Mouse (Mus musculus): ENCODE results near the gene Tmem205. TPM values are rescaled to one million over a fixed set of nuclear protein-coding genes. Genes with fewer than 3 reads are reported as not detected.

The Tmem205 gene
- polyA plus RNA-seq, 1 experiment from 2014 or later = 49.6 TPM

DNA sequence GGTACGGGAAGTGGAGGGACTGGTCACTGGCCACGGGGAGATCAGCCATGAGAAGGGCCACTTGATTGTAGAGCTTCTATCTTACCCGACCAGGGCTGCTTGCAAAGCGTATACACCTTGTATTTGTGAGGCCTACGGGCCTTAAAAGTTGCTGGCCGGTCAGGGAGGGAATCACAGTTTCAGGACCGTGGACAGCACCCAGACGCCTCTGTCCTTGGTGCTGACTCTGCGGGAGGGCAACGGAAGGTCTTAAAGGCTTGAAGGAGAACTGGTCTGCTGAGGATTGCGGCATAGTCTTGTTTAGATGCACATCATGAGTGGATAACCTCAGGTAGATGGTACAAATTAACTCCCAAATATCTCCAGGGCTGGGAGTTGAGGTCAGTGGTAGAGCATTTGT lies 23.0 kb upstream of the Tmem205 start:
- Histone ChIP-seq H3K36me3 (ENCODE audit: control insufficient read depth, insufficient read depth, low read length) (0 out of 2 replicates have a peak, but pooled peaks cover 5% of the 10 kb centered on the region), H3K4me2 (ENCODE audit: low read depth, low read length) (no peak overlapping the region), H3K9me3 (ENCODE audit: control insufficient read depth, low read length) (no peaks in the 10 kb centered on the region), H3K27ac (ENCODE audit: low read depth, low read length) (no peak overlapping the region), H3K4me1 (ENCODE audit: control insufficient read depth, insufficient read depth, low read length) (no peaks in the 10 kb centered on the region), H3K9ac (replicated peaks; ENCODE audit: low read depth, low read length) (no peak overlapping the region), H3K4me3 (ENCODE audit: low read depth, low read length) (no peak overlapping the region), H3K27me3 (ENCODE audit: control insufficient read depth, insufficient read depth, low read length) (no peaks in the 10 kb centered on the region)
- WGBS = 23% methylated on average over 11 of the region's 11 CpGs
- ATAC-seq (ENCODE audit: low read depth) = no peak

DNA sequence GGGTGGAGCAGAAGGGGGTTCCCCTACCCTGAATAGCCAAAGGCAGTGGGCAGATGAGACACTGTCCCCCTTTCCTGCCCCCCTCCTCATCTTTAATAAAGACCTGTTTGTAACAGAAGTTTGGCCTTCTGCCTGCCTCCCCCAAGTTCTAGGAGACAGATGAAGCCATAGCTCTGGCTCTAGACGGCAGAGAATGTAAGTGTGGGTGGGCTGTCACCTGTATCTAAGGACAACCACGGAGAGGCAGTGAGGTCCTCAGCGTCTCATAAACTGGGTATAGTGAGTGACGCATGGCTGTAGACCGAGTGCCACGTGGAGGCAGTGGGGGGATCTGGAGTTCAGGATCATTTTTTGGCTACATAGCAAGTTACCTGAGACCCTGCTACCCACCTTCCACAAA lies 21.4 kb upstream of the Tmem205 start:
- Histone ChIP-seq H3K36me3 (ENCODE audit: control insufficient read depth, insufficient read depth, low read length) (0 out of 2 replicates have a peak, but pooled peaks cover 5% of the 10 kb centered on the region), H3K4me2 (ENCODE audit: low read depth, low read length) (no peak overlapping the region), H3K27me3 (ENCODE audit: control insufficient read depth, insufficient read depth, low read length) (no peaks in the 10 kb centered on the region), H3K4me1 (ENCODE audit: control insufficient read depth, insufficient read depth, low read length) (no peaks in the 10 kb centered on the region), H3K9ac (replicated peaks; ENCODE audit: low read depth, low read length) (no peak overlapping the region), H3K9me3 (ENCODE audit: control insufficient read depth, low read length) (no peaks in the 10 kb centered on the region), H3K4me3 (ENCODE audit: low read depth, low read length) (no peak overlapping the region), H3K27ac (ENCODE audit: low read depth, low read length) (no peak overlapping the region)
- ATAC-seq (ENCODE audit: low read depth) = no peak
- WGBS = 70% methylated on average over 6 of the region's 6 CpGs

DNA sequence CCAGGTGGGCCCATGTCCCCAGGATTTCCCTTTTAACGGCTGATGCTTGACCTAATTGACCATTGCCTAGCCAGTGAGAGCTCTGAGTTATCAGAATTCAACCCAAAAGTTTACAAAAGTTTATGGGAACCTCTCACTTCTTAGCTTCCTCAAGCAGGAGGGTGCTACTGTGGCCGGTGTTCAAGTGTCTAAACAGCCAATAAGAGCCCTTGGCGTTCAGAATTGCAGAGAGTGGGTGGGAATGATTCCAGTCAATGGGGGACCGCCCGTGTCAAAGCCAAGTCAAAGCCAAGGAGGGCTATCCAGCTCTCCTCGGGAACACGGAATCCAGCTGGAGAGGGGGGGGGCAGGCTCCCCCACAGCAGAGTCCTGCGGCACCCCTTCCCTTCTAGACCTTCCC lies 20.8 kb upstream of the Tmem205 start:
- 53% methylated on average over 8 of the region's 8 CpGs for WGBS

DNA sequence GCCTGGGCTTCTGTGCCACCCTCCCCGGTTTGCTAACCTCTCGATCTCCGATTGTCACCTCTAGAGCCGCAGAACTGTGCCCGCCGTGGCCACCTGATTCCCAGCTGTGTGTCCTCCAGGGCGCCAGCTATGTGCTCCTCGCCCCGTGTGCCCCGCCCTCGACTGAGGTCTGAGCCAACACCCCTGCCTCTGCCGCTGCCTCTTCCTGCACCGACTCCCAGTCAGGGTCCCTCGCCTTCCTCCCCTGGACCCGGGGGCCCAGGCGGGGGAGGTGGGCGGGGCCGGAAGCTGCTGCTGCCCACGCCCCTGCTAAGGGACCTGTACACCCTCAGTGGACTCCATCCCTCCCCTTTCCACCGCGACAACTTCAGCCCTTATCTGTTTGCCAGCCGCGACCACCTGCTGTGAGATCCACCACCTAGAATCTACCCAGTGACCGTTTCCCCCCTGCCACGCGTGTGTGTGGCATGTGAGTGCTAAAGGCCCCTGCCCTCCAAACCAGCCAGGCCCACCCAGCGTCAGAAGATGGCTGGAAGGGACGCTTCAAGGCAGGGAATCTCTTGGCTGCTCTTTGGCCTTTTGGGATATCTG lies 20.3 kb upstream of the Tmem205 start:
- 8% methylated on average over 28 of the region's 28 CpGs for WGBS
- no peak overlapping the region for H3K4me2 ChIP-seq (ENCODE audit: low read depth, low read length)
- ATAC-seq (ENCODE audit: low read depth) = no peak
- no peak overlapping the region for H3K4me3 ChIP-seq (ENCODE audit: low read depth, low read length)
- H3K9me3 ChIP-seq (ENCODE audit: control insufficient read depth, low read length) = no peaks in the 10 kb centered on the region
- no peak overlapping the region for H3K9ac ChIP-seq (replicated peaks; ENCODE audit: low read depth, low read length)
- 0 out of 2 replicates have a peak, but pooled peaks cover 5% of the 10 kb centered on the region for H3K36me3 ChIP-seq (ENCODE audit: control insufficient read depth, insufficient read depth, low read length)
- H3K27me3 ChIP-seq (ENCODE audit: control insufficient read depth, insufficient read depth, low read length) = no peaks in the 10 kb centered on the region
- no peak overlapping the region for H3K27ac ChIP-seq (ENCODE audit: low read depth, low read length)
- H3K4me1 ChIP-seq (ENCODE audit: control insufficient read depth, insufficient read depth, low read length) = no peaks in the 10 kb centered on the region

More for the DNA sequence above, 20.8 kb upstream of the Tmem205 start:
- Histone ChIP-seq H3K9me3 (ENCODE audit: control insufficient read depth, low read length) (no peaks in the 10 kb centered on the region), H3K4me2 (ENCODE audit: low read depth, low read length) (no peak overlapping the region), H3K36me3 (ENCODE audit: control insufficient read depth, insufficient read depth, low read length) (0 out of 2 replicates have a peak, but pooled peaks cover 5% of the 10 kb centered on the region), H3K27ac (ENCODE audit: low read depth, low read length) (no peak overlapping the region), H3K4me3 (ENCODE audit: low read depth, low read length) (no peak overlapping the region), H3K27me3 (ENCODE audit: control insufficient read depth, insufficient read depth, low read length) (no peaks in the 10 kb centered on the region), H3K9ac (replicated peaks; ENCODE audit: low read depth, low read length) (no peak overlapping the region), H3K4me1 (ENCODE audit: control insufficient read depth, insufficient read depth, low read length) (no peaks in the 10 kb centered on the region)
- no peak for ATAC-seq (ENCODE audit: low read depth)

DNA sequence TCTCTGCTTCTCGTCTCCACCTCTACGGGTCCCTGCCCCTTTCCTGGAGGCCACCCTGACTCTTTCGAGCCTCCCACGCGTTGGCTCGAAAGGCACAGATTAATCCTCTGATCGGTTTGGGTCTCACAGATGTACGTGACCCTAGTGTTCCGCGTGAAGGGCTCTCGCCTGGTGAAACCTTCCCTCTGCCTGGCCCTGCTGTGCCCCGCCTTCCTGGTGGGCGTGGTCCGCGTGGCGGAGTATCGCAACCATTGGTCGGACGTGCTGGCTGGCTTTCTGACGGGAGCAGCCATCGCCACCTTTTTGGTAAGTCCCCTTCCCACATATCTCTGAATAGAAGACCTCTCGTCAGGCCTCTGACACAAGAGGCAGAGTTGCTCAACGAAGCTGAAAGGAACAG lies 16.9 kb upstream of the Tmem205 start:
- Histone ChIP-seq H3K9me3 (ENCODE audit: control insufficient read depth, low read length) (no peaks in the 10 kb centered on the region), H3K4me1 (ENCODE audit: control insufficient read depth, insufficient read depth, low read length) (no peaks in the 10 kb centered on the region), H3K27me3 (ENCODE audit: control insufficient read depth, insufficient read depth, low read length) (no peaks in the 10 kb centered on the region), H3K36me3 (ENCODE audit: control insufficient read depth, insufficient read depth, low read length) (peaks cover 11% of the 10 kb centered on the region; the same call in 1 of the 2 replicates), H3K27ac (ENCODE audit: low read depth, low read length) (no peak overlapping the region), H3K4me3 (ENCODE audit: low read depth, low read length) (no peak overlapping the region), H3K9ac (replicated peaks; ENCODE audit: low read depth, low read length) (no peak overlapping the region), H3K4me2 (ENCODE audit: low read depth, low read length) (no peak overlapping the region)
- ATAC-seq (ENCODE audit: low read depth) = no peak
- 20% methylated on average over 23 of the region's 23 CpGs for WGBS

DNA sequence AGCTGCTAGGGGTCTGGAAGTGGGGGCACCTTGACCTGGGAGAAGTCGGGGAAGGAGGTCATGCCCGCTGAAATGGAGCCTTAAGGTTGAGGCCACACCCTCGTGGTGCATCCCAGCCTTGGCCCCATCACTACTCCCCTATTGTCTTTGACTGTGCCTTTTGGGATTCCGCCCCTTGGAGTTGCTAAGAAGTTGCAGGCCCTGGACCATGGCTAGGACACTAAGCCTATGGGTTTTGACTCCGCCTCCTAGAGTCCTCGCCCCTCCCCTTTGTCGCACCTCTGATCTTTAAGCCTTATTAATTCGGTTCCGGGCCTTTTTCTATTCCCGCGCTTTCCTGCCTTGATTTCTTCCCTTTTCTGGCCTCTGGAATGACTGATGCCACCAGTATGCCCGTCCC lies 16.3 kb upstream of the Tmem205 start:
- H3K9me3 ChIP-seq (ENCODE audit: control insufficient read depth, low read length) = no peaks in the 10 kb centered on the region
- no peak overlapping the region for H3K4me3 ChIP-seq (ENCODE audit: low read depth, low read length)
- no peak overlapping the region for H3K9ac ChIP-seq (replicated peaks; ENCODE audit: low read depth, low read length)
- H3K36me3 ChIP-seq (ENCODE audit: control insufficient read depth, insufficient read depth, low read length) = peaks cover 11% of the 10 kb centered on the region; the same call in 1 of the 2 replicates
- H3K27me3 ChIP-seq (ENCODE audit: control insufficient read depth, insufficient read depth, low read length) = no peaks in the 10 kb centered on the region
- no peaks in the 10 kb centered on the region for H3K4me1 ChIP-seq (ENCODE audit: control insufficient read depth, insufficient read depth, low read length)
- no peak overlapping the region for H3K4me2 ChIP-seq (ENCODE audit: low read depth, low read length)
- WGBS = 51% methylated on average over 12 of the region's 12 CpGs
- H3K27ac ChIP-seq (ENCODE audit: low read depth, low read length) = no peak overlapping the region
- 0 out of 2 replicates have a peak, but pooled peaks have one; percentile 22 for ATAC-seq (ENCODE audit: low read depth)

DNA sequence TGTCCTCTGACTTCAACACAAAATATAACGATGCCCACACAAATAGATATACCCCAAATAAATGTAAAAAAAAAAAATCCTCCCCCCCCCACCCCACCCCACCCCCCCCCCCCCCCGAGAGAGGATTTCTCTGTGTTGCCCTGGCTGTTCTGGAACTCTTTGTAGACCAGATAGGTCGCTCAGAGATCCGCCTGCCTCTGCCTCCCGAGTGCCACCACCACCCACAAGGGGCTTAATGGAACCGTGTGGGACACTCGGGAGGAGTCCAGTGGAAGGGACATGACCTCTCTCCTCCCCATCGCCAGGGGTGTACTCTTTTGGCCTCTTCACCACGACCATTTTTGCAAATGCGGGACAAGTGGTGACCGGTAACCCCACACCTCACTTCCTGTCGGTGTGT lies 15.7 kb upstream of the Tmem205 start:
- ATAC-seq (ENCODE audit: low read depth) = no peak
- Histone ChIP-seq H3K9ac (replicated peaks; ENCODE audit: low read depth, low read length) (no peak overlapping the region), H3K4me3 (ENCODE audit: low read depth, low read length) (no peak overlapping the region), H3K4me1 (ENCODE audit: control insufficient read depth, insufficient read depth, low read length) (peaks cover 6% of the 10 kb centered on the region), H3K36me3 (ENCODE audit: control insufficient read depth, insufficient read depth, low read length) (peaks cover 11% of the 10 kb centered on the region; the same call in 1 of the 2 replicates), H3K27ac (ENCODE audit: low read depth, low read length) (no peak overlapping the region), H3K27me3 (ENCODE audit: control insufficient read depth, insufficient read depth, low read length) (no peaks in the 10 kb centered on the region), H3K9me3 (ENCODE audit: control insufficient read depth, low read length) (no peaks in the 10 kb centered on the region), H3K4me2 (ENCODE audit: low read depth, low read length) (no peak overlapping the region)
- 79% methylated on average over 12 of the region's 12 CpGs for WGBS

DNA sequence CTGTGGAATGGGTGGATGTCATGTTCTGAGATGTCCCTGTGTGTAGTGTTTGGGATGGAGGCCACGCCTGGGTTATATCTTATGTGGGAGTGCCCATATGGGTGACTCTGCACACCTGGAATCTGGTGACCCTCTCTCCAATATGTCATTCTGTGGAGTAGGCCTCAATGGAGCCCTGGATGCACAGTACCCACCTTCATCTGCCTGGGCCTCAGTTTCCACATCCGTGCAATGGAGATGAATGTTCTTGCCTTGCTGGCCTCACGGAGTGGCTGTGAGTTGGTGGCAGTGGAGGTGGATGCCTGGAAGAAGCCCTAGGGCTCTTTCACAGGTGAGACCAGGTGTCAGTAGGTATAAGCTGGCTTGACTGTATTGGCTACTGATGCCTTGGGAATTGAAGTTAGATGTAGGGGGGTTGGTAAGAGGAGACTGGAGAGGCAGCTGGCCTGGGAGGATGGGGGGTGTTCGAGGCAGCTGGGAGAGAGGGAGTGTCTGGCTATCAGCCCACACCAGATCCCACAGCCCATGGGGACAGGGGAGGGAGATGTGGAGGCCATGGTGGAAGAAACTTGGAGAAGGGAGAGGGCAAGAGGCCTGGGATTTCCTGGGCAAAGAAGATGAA lies 11.0 kb upstream of the Tmem205 start:
- H3K9me3 ChIP-seq (ENCODE audit: control insufficient read depth, low read length) = no peaks in the 10 kb centered on the region
- no peak overlapping the region for H3K27ac ChIP-seq (ENCODE audit: low read depth, low read length)
- H3K4me3 ChIP-seq (ENCODE audit: low read depth, low read length) = peak overlapping the region; percentile 81; the same call in 1 of the 2 replicates
- 78% methylated on average over 4 of the region's 4 CpGs for WGBS
- H3K36me3 ChIP-seq (ENCODE audit: control insufficient read depth, insufficient read depth, low read length) = peaks cover 6% of the 10 kb centered on the region; the same call in 1 of the 2 replicates
- peak overlapping the region; percentile 60; the same call in 1 of the 2 replicates for H3K4me2 ChIP-seq (ENCODE audit: low read depth, low read length)
- 0 out of 2 replicates have a peak overlapping the region, but pooled peaks have one; percentile 21 for H3K9ac ChIP-seq (replicated peaks; ENCODE audit: low read depth, low read length)
- no peak for ATAC-seq (ENCODE audit: low read depth)
- peaks cover 9% of the 10 kb centered on the region for H3K4me1 ChIP-seq (ENCODE audit: control insufficient read depth, insufficient read depth, low read length)
- no peaks in the 10 kb centered on the region for H3K27me3 ChIP-seq (ENCODE audit: control insufficient read depth, insufficient read depth, low read length)

DNA sequence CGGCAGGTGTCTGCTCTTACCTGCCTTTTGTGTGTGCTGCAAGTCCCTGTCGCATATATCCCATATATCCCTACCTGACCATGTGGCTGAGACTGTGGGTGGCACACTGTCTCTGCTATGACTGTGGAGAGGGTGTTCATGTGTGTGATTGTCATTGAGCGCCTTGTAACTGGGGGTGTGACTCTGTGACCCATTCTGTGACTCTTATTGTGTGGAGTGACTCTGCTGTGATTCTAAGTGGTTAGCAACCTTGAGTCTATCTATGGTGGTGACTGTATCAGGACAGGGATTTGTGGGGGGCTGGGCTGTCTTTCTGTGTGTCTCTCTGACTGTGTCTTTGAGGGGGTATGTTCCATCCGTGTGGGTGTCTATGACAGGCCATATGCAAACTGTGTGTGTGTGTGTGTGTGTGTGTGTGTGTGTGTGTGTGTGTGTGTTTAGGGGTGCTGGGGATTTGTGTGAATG lies 10.4 kb upstream of the Tmem205 start:
- 65% methylated on average over 4 of the region's 4 CpGs for WGBS
- 0 out of 2 replicates have a peak, but pooled peaks have one; percentile 18 for ATAC-seq (ENCODE audit: low read depth)
- H3K36me3 ChIP-seq (ENCODE audit: control insufficient read depth, insufficient read depth, low read length) = peaks cover 6% of the 10 kb centered on the region; the same call in 1 of the 2 replicates

More for the DNA sequence above, 10.4 kb upstream of the Tmem205 start:
- Histone ChIP-seq H3K9ac (replicated peaks; ENCODE audit: low read depth, low read length) (peak overlapping the region; percentile 78), H3K4me1 (ENCODE audit: control insufficient read depth, insufficient read depth, low read length) (peaks cover 9% of the 10 kb centered on the region), H3K27me3 (ENCODE audit: control insufficient read depth, insufficient read depth, low read length) (no peaks in the 10 kb centered on the region), H3K4me3 (ENCODE audit: low read depth, low read length) (peak overlapping the region; percentile 81), H3K27ac (ENCODE audit: low read depth, low read length) (no peak overlapping the region), H3K9me3 (ENCODE audit: control insufficient read depth, low read length) (no peaks in the 10 kb centered on the region), H3K4me2 (ENCODE audit: low read depth, low read length) (peak overlapping the region; percentile 60)

Data from neural tube, embryonic 14.5 days (tissue).